8 mouse cellular contexts compared by ENCODE assay signal in the genomic region with DNA sequence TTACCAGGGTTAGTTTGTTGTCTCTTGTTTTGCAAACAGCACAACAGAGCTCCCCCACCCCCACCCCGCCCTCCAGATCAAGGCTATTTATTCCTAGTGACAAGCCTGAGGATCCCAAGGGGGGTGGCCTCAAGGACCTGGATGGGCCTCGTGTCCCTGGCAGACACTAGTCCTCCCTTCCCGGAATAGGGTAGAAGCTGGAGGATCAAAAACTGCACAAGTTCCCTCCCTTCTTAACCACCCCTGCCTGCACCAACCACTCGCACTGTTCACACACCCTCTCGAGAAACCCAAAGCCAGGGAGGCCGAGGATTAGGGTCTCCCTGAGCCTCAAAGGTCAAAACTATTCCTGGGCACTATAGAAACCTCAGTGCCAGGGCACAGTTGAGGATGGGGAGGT. TPM values are rescaled to one million over a fixed set of nuclear protein-coding genes. Genes with fewer than 3 reads are reported as not detected.
DNase-seq lines count a peak whose midpoint lies in the region; ATAC-seq lines count a peak whose summit lies in the region.

No protein-coding gene starts in this region.

- peaks cover 10% of the 10 kb centered on the region for H3K27me3 ChIP-seq in heart, embryonic 11.5 days (ENCODE audit: control insufficient read depth, insufficient read depth, low read length)
- H3K27me3 ChIP-seq in hindbrain, embryonic 10.5 days (ENCODE audit: insufficient read depth, poor library complexity, severe bottlenecking), result peaks cover 68% of the 10 kb centered on the region
- peaks cover 4% of the 10 kb centered on the region for H3K27me3 ChIP-seq in midbrain, embryonic 11.5 days (ENCODE audit: control insufficient read depth, insufficient read depth, low read length)

- WGBS in heart, embryonic 11.5 days (ENCODE audit: insufficient replicate concordance), result 13% methylated on average over 6 of the region's 6 CpGs
- 5% methylated on average over 6 of the region's 6 CpGs for WGBS in hindbrain, embryonic 10.5 days
- 1% methylated on average over 6 of the region's 6 CpGs for WGBS in midbrain, embryonic 11.5 days

- no peaks in the 10 kb centered on the region for H3K36me3 ChIP-seq in heart, embryonic 11.5 days (ENCODE audit: control insufficient read depth, insufficient read depth, low read length)
- H3K36me3 ChIP-seq in hindbrain, embryonic 10.5 days, result no peaks in the 10 kb centered on the region
- no peaks in the 10 kb centered on the region for H3K36me3 ChIP-seq in midbrain, embryonic 11.5 days (ENCODE audit: control insufficient read depth, insufficient read depth, low read length)

- no peak overlapping the region for H3K27ac ChIP-seq in heart, embryonic 11.5 days (ENCODE audit: low read depth, low read length)
- H3K27ac ChIP-seq in brown adipose tissue, adult 24 weeks (replicated peaks; ENCODE audit: low read depth, low read length), result peak overlapping the region; percentile 39; the same call in 1 of the 2 replicates
- peak overlapping the region; percentile 89; the same call in 1 of the 2 replicates for H3K27ac ChIP-seq in hindbrain, embryonic 10.5 days
- no peak overlapping the region for H3K27ac ChIP-seq in midbrain, embryonic 11.5 days (ENCODE audit: low read depth, low read length)

- H3K9ac ChIP-seq in heart, embryonic 11.5 days (ENCODE audit: low read depth, low read length), result peak overlapping the region; percentile 86
- H3K9ac ChIP-seq in midbrain, embryonic 11.5 days (ENCODE audit: low read length), result no peak overlapping the region; the same call in 1 of the 2 replicates

- no peak for DNase-seq in heart, postnatal 4 days
- DNase-seq in hindbrain, embryonic 10.5 days (ENCODE audit: low spot score), result no peak
- peak; percentile 89 for DNase-seq in midbrain, embryonic 11.5 days (ENCODE audit: low spot score, missing footprints)
- no peak for DNase-seq in layer of hippocampus, postnatal 10 days (ENCODE audit: low spot score in 2 of 2)
- DNase-seq in layer of hippocampus, adult 9-11 months, result no peak
- DNase-seq in cerebellum, adult 9-10 months, result no peak

- H3K4me1 ChIP-seq in heart, embryonic 11.5 days (ENCODE audit: control insufficient read depth, insufficient read depth, low read length), result peaks cover 29% of the 10 kb centered on the region
- H3K4me1 ChIP-seq in brown adipose tissue, adult 24 weeks (ENCODE audit: control insufficient read depth, insufficient read depth, insufficient read length, low read length), result peaks cover 13% of the 10 kb centered on the region
- peaks cover 62% of the 10 kb centered on the region for H3K4me1 ChIP-seq in hindbrain, embryonic 10.5 days (replicated peaks)
- peaks cover 42% of the 10 kb centered on the region for H3K4me1 ChIP-seq in midbrain, embryonic 11.5 days (ENCODE audit: control insufficient read depth, insufficient read depth, low read length)

- peak overlapping the region; percentile 90 for H3K4me3 ChIP-seq in heart, embryonic 11.5 days (ENCODE audit: low read depth, low read length)
- H3K4me3 ChIP-seq in brown adipose tissue, adult 24 weeks (ENCODE audit: insufficient read depth, low read depth, low read length), result peak overlapping the region; percentile 64; the same call in 1 of the 2 replicates
- peak overlapping the region; percentile 91 for H3K4me3 ChIP-seq in hindbrain, embryonic 10.5 days
- no peak overlapping the region for H3K4me3 ChIP-seq in midbrain, embryonic 11.5 days (ENCODE audit: low read depth, low read length)

- no peaks in the 10 kb centered on the region for H3K9me3 ChIP-seq in heart, embryonic 11.5 days (replicated peaks; ENCODE audit: control insufficient read depth, low read length)
- H3K9me3 ChIP-seq in hindbrain, embryonic 10.5 days, result no peaks in the 10 kb centered on the region
- H3K9me3 ChIP-seq in midbrain, embryonic 11.5 days (ENCODE audit: control insufficient read depth, low read length), result no peaks in the 10 kb centered on the region

- ATAC-seq in heart, embryonic 11.5 days (replicated peaks; ENCODE audit: insufficient number of reproducible peaks, low FRiP score, low TSS enrichment), result no peak
- peak; percentile 6; the same call in 1 of the 2 replicates for ATAC-seq in midbrain, embryonic 11.5 days (ENCODE audit: low FRiP score)

- peak overlapping the region; percentile 94 for H3K4me2 ChIP-seq in heart, embryonic 11.5 days
- peak overlapping the region; percentile 95; the same call in 1 of the 2 replicates for H3K4me2 ChIP-seq in midbrain, embryonic 11.5 days

RNA-seq across cellular contexts. Expression of a gene that starts 0.7 kb away (rescaled TPM):
- polyA plus RNA-seq in heart, embryonic 11.5 days (2014; fragmentation: Nextera tagmentation; extraction: Ambion mirVana), result 6.3 and 6.4 TPM in 2 replicates
- 10 to 100 TPM; 22.4 to 23.4 TPM for total RNA-seq in heart, postnatal 4 days (2021)
- 10.7 and 14.1 TPM in 2 replicates for polyA plus RNA-seq in brown adipose tissue, adult 24 weeks (2012; ENCODE audit: insufficient read depth, insufficient read length, missing spikeins)
- polyA plus RNA-seq in hindbrain, embryonic 10.5 days (2016; fragmentation: Nextera tagmentation; extraction: Ambion mirVana), result 4.0 and 5.7 TPM in 2 replicates
- polyA plus RNA-seq in midbrain, embryonic 11.5 days (2014; fragmentation: Nextera tagmentation; extraction: Ambion mirVana), result 3.9 and 4.5 TPM in 2 replicates
- total RNA-seq in layer of hippocampus, postnatal 10 days (2021), result 1 to 10 TPM; 4.3 to 5.0 TPM

RNA-seq across cellular contexts. Expression of a gene that starts 6.4 kb away (rescaled TPM):
- 57.1 and 60.7 TPM in 2 replicates for polyA plus RNA-seq in heart, embryonic 11.5 days (2014; fragmentation: Nextera tagmentation; extraction: Ambion mirVana)
- 10 to 100 TPM; 17.3 to 18.7 TPM for total RNA-seq in heart, postnatal 4 days (2021)
- polyA plus RNA-seq in brown adipose tissue, adult 24 weeks (2012; ENCODE audit: insufficient read depth, insufficient read length, missing spikeins), result 20.9 and 27.6 TPM in 2 replicates
- polyA plus RNA-seq in hindbrain, embryonic 10.5 days (2016; fragmentation: Nextera tagmentation; extraction: Ambion mirVana), result 62.8 and 62.9 TPM in 2 replicates
- 66.2 and 75.4 TPM in 2 replicates for polyA plus RNA-seq in midbrain, embryonic 11.5 days (2014; fragmentation: Nextera tagmentation; extraction: Ambion mirVana)
- total RNA-seq in layer of hippocampus, postnatal 10 days (2021), result 10 to 100 TPM; 17.8 to 18.5 TPM

RNA-seq across cellular contexts. Expression of a gene that starts 14.8 kb away (rescaled TPM):
- 109 and 113 TPM in 2 replicates for polyA plus RNA-seq in heart, embryonic 11.5 days (2014; fragmentation: Nextera tagmentation; extraction: Ambion mirVana)
- total RNA-seq in heart, postnatal 4 days (2021), result 10 to 100 TPM; 35.0 to 37.4 TPM
- polyA plus RNA-seq in brown adipose tissue, adult 24 weeks (2012; ENCODE audit: insufficient read depth, insufficient read length, missing spikeins), result 19.2 and 21.2 TPM in 2 replicates
- 221 and 243 TPM in 2 replicates for polyA plus RNA-seq in hindbrain, embryonic 10.5 days (2016; fragmentation: Nextera tagmentation; extraction: Ambion mirVana)
- 221 and 236 TPM in 2 replicates for polyA plus RNA-seq in midbrain, embryonic 11.5 days (2014; fragmentation: Nextera tagmentation; extraction: Ambion mirVana)
- total RNA-seq in layer of hippocampus, postnatal 10 days (2021), result 10 to 100 TPM; 36.8 to 41.3 TPM

RNA-seq across cellular contexts. Expression of a gene that starts 41.9 kb away (rescaled TPM):
- 18.5 and 19.2 TPM in 2 replicates for polyA plus RNA-seq in heart, embryonic 11.5 days (2014; fragmentation: Nextera tagmentation; extraction: Ambion mirVana)
- 10 to 100 TPM; 10.3 to 10.5 TPM for total RNA-seq in heart, postnatal 4 days (2021)
- polyA plus RNA-seq in brown adipose tissue, adult 24 weeks (2012; ENCODE audit: insufficient read depth, insufficient read length, missing spikeins), result 9.0 and 15.7 TPM in 2 replicates
- 24.2 and 26.8 TPM in 2 replicates for polyA plus RNA-seq in hindbrain, embryonic 10.5 days (2016; fragmentation: Nextera tagmentation; extraction: Ambion mirVana)
- polyA plus RNA-seq in midbrain, embryonic 11.5 days (2014; fragmentation: Nextera tagmentation; extraction: Ambion mirVana), result 24.6 and 28.2 TPM in 2 replicates
- total RNA-seq in layer of hippocampus, postnatal 10 days (2021), result 10 to 100 TPM; 37.8 to 38.9 TPM

RNA-seq across cellular contexts. Expression of a gene that starts 43.2 kb away (rescaled TPM):
- polyA plus RNA-seq in heart, embryonic 11.5 days (2014; fragmentation: Nextera tagmentation; extraction: Ambion mirVana), result 0.21 and 0.24 TPM in 2 replicates
- under 1 TPM; 0.16 to 0.24 TPM for total RNA-seq in heart, postnatal 4 days (2021)
- polyA plus RNA-seq in brown adipose tissue, adult 24 weeks (2012; ENCODE audit: insufficient read depth, insufficient read length, missing spikeins), result 0.52 TPM in 1 of 2 replicates, not detected in the other
- 5.2 and 12.9 TPM in 2 replicates for polyA plus RNA-seq in hindbrain, embryonic 10.5 days (2016; fragmentation: Nextera tagmentation; extraction: Ambion mirVana)
- 19.2 and 20.5 TPM in 2 replicates for polyA plus RNA-seq in midbrain, embryonic 11.5 days (2014; fragmentation: Nextera tagmentation; extraction: Ambion mirVana)
- 10 to 100 TPM; 48.6 to 55.5 TPM for total RNA-seq in layer of hippocampus, postnatal 10 days (2021)

Comparison
In these comparisons a context has a peak if more than half of its experiments do, and no peak if none do; other contexts are left out.
1. H3K27ac ChIP-seq: peak in brown adipose tissue, adult 24 weeks (single experiment) and hindbrain, embryonic 10.5 days (single experiment); none in heart, embryonic 11.5 days (single experiment) and midbrain, embryonic 11.5 days (single experiment).